Mouse (Mus musculus): ENCODE measurements at regions not wholly inside any gene's neighbourhood (a gene's known extent, or its start where the extent isn't known, plus 50 kb on each side); places are given as distances from the start of the nearest gene placed in this dataset.

- Histone ChIP-seq H3K79me2 (ENCODE audit: control insufficient read depth, insufficient read depth, low read length, poor library complexity) (no peaks in the 10 kb centered on the region), H3K9me3 (replicated peaks; ENCODE audit: insufficient read depth, low read length) (no peaks in the 10 kb centered on the region), H3K4me1 (ENCODE audit: control insufficient read depth in 1 of 2, insufficient read depth in 2 of 2, low read length in 2 of 2) (no peaks in the 10 kb centered on the region), H3K27ac (ENCODE audit: control insufficient read depth, low read depth, low read length) (no peak overlapping the region), H3K27me3 (ENCODE audit: control insufficient read depth in 1 of 2, insufficient read depth in 2 of 2, low read length in 2 of 2) (no peaks in the 10 kb centered on the region; a peak in 1 of 4 replicates), H3K36me3 (ENCODE audit: control insufficient read depth in 1 of 2, insufficient read depth in 2 of 2, low read length in 2 of 2) (no peaks in the 10 kb centered on the region), H3K4me3 (ENCODE audit: control insufficient read depth in 1 of 2, insufficient read depth in 1 of 2, low read depth in 2 of 2, low read length in 2 of 2) (no peak overlapping the region), H3K9ac (ENCODE audit: control insufficient read depth, low read depth, low read length, poor library complexity, severe bottlenecking) (no peak overlapping the region)
- TF ChIP-seq ZMIZ1 (IDR thresholded peaks at IDR 0.05; ENCODE audit: low read depth, low read length) (no peak), CHD2 (IDR thresholded peaks at IDR 0.05; ENCODE audit: low read length) (no peak), RAD21 (IDR thresholded peaks at IDR 0.05; ENCODE audit: low read depth, low read length) (no peak)
- DNase-seq (ENCODE audit: low read depth, low spot score), result no peak
Measured at GRCm38 (mm10) chr9:17195339-17195738, 694.3 kb upstream of the Fat3 start.

GRCm38 (mm10) chr9:17189552-17189951 is 688.5 kb upstream of the Fat3 start:
- Histone ChIP-seq H3K9me3 (replicated peaks; ENCODE audit: insufficient read depth, low read length) (no peaks in the 10 kb centered on the region), H3K27me3 (ENCODE audit: control insufficient read depth in 1 of 2, insufficient read depth in 2 of 2, low read length in 2 of 2) (no peaks in the 10 kb centered on the region), H3K4me3 (ENCODE audit: control insufficient read depth in 1 of 2, insufficient read depth in 1 of 2, low read depth in 2 of 2, low read length in 2 of 2) (no peak overlapping the region), H3K4me1 (ENCODE audit: control insufficient read depth in 1 of 2, insufficient read depth in 2 of 2, low read length in 2 of 2) (no peaks in the 10 kb centered on the region), H3K79me2 (ENCODE audit: control insufficient read depth, insufficient read depth, low read length, poor library complexity) (no peaks in the 10 kb centered on the region), H3K36me3 (ENCODE audit: control insufficient read depth in 1 of 2, insufficient read depth in 2 of 2, low read length in 2 of 2) (no peaks in the 10 kb centered on the region), H3K9ac (ENCODE audit: control insufficient read depth, low read depth, low read length, poor library complexity, severe bottlenecking) (no peak overlapping the region), H3K27ac (ENCODE audit: control insufficient read depth, low read depth, low read length) (no peak overlapping the region)
- peak; percentile 13 for DNase-seq (ENCODE audit: low read depth, low spot score)
- no peak for TF ChIP-seq MXI1 (IDR thresholded peaks at IDR 0.05; ENCODE audit: low read depth, low read length)
- peak; percentile 30; the same call in 1 of the 2 replicates for TF ChIP-seq USF1 (IDR thresholded peaks at IDR 0.05; ENCODE audit: low read depth, low read length)

DNA sequence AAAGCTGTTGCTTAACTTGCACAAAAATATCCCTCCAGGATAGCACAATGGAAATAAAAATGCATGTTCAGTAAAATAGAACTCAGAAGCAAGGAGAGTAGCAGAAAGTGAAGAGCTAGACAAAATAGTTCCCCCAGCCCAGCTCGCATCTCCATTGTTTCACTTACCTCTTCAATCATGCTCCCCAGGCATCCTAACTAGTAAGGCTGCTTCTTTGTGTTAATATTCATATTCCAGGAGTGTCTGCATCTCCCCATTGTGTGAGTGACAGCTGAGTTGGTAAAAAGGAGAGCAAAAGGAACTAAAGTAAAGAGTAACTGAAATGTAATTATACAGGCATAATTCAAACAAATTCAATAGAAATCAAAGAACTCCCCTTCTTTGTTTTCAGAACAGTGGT is 667.1 kb upstream of the Fat3 start:
- Histone ChIP-seq H3K4me3 (ENCODE audit: control insufficient read depth in 1 of 2, insufficient read depth in 1 of 2, low read depth in 2 of 2, low read length in 2 of 2) (no peak overlapping the region), H3K9me3 (replicated peaks; ENCODE audit: insufficient read depth, low read length) (no peaks in the 10 kb centered on the region), H3K79me2 (ENCODE audit: control insufficient read depth, insufficient read depth, low read length, poor library complexity) (no peaks in the 10 kb centered on the region), H3K4me1 (ENCODE audit: control insufficient read depth in 1 of 2, insufficient read depth in 2 of 2, low read length in 2 of 2) (no peaks in the 10 kb centered on the region), H3K9ac (ENCODE audit: control insufficient read depth, low read depth, low read length, poor library complexity, severe bottlenecking) (no peak overlapping the region), H3K36me3 (ENCODE audit: control insufficient read depth in 1 of 2, insufficient read depth in 2 of 2, low read length in 2 of 2) (no peaks in the 10 kb centered on the region), H3K27me3 (ENCODE audit: control insufficient read depth in 1 of 2, insufficient read depth in 2 of 2, low read length in 2 of 2) (peaks cover 0 to 1% of the 10 kb centered on the region in 2 experiments; a peak in 1 of 4 replicates), H3K27ac (ENCODE audit: control insufficient read depth, low read depth, low read length) (no peak overlapping the region)
- no peak for TF ChIP-seq SIN3A (IDR thresholded peaks at IDR 0.05; ENCODE audit: low read length)
- no peak for TF ChIP-seq SMC3 (IDR thresholded peaks at IDR 0.05; ENCODE audit: low read depth, low read length)
- no peak for TF ChIP-seq USF1 (IDR thresholded peaks at IDR 0.05; ENCODE audit: low read depth, low read length)
- DNase-seq (ENCODE audit: low read depth, low spot score), result no peak

- Histone ChIP-seq H3K27ac (ENCODE audit: control insufficient read depth, low read depth, low read length) (no peak overlapping the region), H3K9ac (ENCODE audit: control insufficient read depth, low read depth, low read length, poor library complexity, severe bottlenecking) (no peak overlapping the region), H3K9me3 (replicated peaks; ENCODE audit: insufficient read depth, low read length) (no peaks in the 10 kb centered on the region), H3K4me3 (ENCODE audit: control insufficient read depth in 1 of 2, insufficient read depth in 1 of 2, low read depth in 2 of 2, low read length in 2 of 2) (no peak overlapping the region), H3K4me1 (ENCODE audit: control insufficient read depth in 1 of 2, insufficient read depth in 2 of 2, low read length in 2 of 2) (no peaks in the 10 kb centered on the region), H3K36me3 (ENCODE audit: control insufficient read depth in 1 of 2, insufficient read depth in 2 of 2, low read length in 2 of 2) (no peaks in the 10 kb centered on the region), H3K79me2 (ENCODE audit: control insufficient read depth, insufficient read depth, low read length, poor library complexity) (no peaks in the 10 kb centered on the region), H3K27me3 (ENCODE audit: control insufficient read depth in 1 of 2, insufficient read depth in 2 of 2, low read length in 2 of 2) (peaks cover 0 to 1% of the 10 kb centered on the region in 2 experiments; a peak in 1 of 4 replicates)
- no peak for TF ChIP-seq TCF12 (IDR thresholded peaks at IDR 0.05; ENCODE audit: low read depth, low read length)
- no peak for TF ChIP-seq CTCF (IDR thresholded peaks at IDR 0.05 in 2 of 3, conservative IDR thresholded peaks at IDR 0.05 in 1 of 3; ENCODE audit: control insufficient read depth in 1 of 3, insufficient read depth in 1 of 3, low read depth in 2 of 3, low read length in 3 of 3, poor library complexity in 1 of 3, severe bottlenecking in 1 of 3)
- no peak for TF ChIP-seq ZMIZ1 (IDR thresholded peaks at IDR 0.05; ENCODE audit: low read depth, low read length)
- no peak for TF ChIP-seq TBP (IDR thresholded peaks at IDR 0.05; ENCODE audit: low read depth, low read length)
- no peak for TF ChIP-seq USF2 (IDR thresholded peaks at IDR 0.05; ENCODE audit: borderline replicate concordance in 1 of 2, insufficient read depth in 1 of 2, low read depth in 1 of 2, low read length in 2 of 2)
- TF ChIP-seq MEF2A (IDR thresholded peaks at IDR 0.05; ENCODE audit: extremely low read depth, insufficient replicate concordance, low read depth, low read length, poor library complexity, severe bottlenecking), result no peak
- TF ChIP-seq EP300 (IDR thresholded peaks at IDR 0.05; ENCODE audit: low read depth in 1 of 2, low read length in 2 of 2), result no peak
- TF ChIP-seq RAD21 (IDR thresholded peaks at IDR 0.05; ENCODE audit: low read depth, low read length), result no peak
- TF ChIP-seq GATA1 (IDR thresholded peaks at IDR 0.05; ENCODE audit: low read depth, low read length), result no peak
- TF ChIP-seq NRF1 (IDR thresholded peaks at IDR 0.05; ENCODE audit: insufficient read depth, low read depth, low read length, poor library complexity, severe bottlenecking), result no peak
- TF ChIP-seq ELF1 (IDR thresholded peaks at IDR 0.05; ENCODE audit: low read depth, low read length), result no peak
- TF ChIP-seq GABPA (IDR thresholded peaks at IDR 0.05; ENCODE audit: low read depth, low read length), result no peak
- TF ChIP-seq MYB (IDR thresholded peaks at IDR 0.05; ENCODE audit: low read depth, low read length), result no peak
- TF ChIP-seq ZC3H11A (IDR thresholded peaks at IDR 0.05; ENCODE audit: low read depth, low read length), result no peak
- no peak for DNase-seq (ENCODE audit: low read depth, low spot score)
Measured at GRCm38 (mm10) chr9:17166331-17166730, 665.2 kb upstream of the Fat3 start.
